Mouse (Mus musculus) cortical plate, adult 2 months (tissue): ENCODE results near the gene Ankrd34a.

Experiments used
- CTCF ChIP-seq: fragments of 200-500 bp; IDR thresholded peaks from 2 replicates; pipeline ENCODE4 v1.5.1; 2011; ENCODE audit warnings: mild to moderate bottlenecking, control low read depth, low read length; ENCODE audit not compliant: insufficient read depth; ENCODE audit errors: extremely low read depth
- POLR2A ChIP-seq: fragments of 200-500 bp; IDR thresholded peaks from 2 replicates; pipeline ENCODE4 v1.6.1; 2011; ENCODE audit warnings: mild to moderate bottlenecking, low read length, control low read depth; ENCODE audit not compliant: insufficient read depth; ENCODE audit errors: extremely low read depth

GRCm38 (mm10) chr3:96555041-96555596 is 41.3 kb upstream of the Ankrd34a start:
- no peak for TF ChIP-seq POLR2A
- no peak for TF ChIP-seq CTCF
